Mouse (Mus musculus) thymus, postnatal 25 days (tissue): ENCODE measurements around the gene Gnai2.
A peak's percentile ranks its signal among the peaks of the same experiment; 100 is the strongest.
"Not testable (repeated sequence)": the region's sequence is repeated elsewhere in the genome, so short reads cannot be mapped to it uniquely, and the experiment has no call there.

ENCODE experiments used
- DNase-seq: peaks from one replicate; pipeline ENCODE4 v3.0.0; 2022

Gene Gnai2

GRCm38 (mm10) chr9:107583174-107583573 lies 52.0 kb downstream of the Gnai2 start:
- DNase-seq, result no peak

- DNase-seq, result no peak
Observed at GRCm38 (mm10) chr9:107582509-107583062, 52.6 kb downstream of the Gnai2 start.

GRCm38 (mm10) chr9:107581584-107581983 lies 53.6 kb downstream of the Gnai2 start:
- no peak for DNase-seq

GRCm38 (mm10) chr9:107580501-107581317 lies 54.5 kb downstream of the Gnai2 start, which contains the start of gene Hyal3:
TSS of gene Hyal3 (plus strand) at chr9:107580818.
- peak; percentile 87 for DNase-seq

- no peak for DNase-seq
Observed at GRCm38 (mm10) chr9:107579023-107579900, 55.9 kb downstream of the Gnai2 start.

- no peak for DNase-seq
Observed at GRCm38 (mm10) chr9:107578587-107578986, 56.6 kb downstream of the Gnai2 start, which contains the start of gene Naa80. TSS of gene Naa80 (plus strand) at chr9:107578887.

GRCm38 (mm10) chr9:107577871-107578270 lies 57.3 kb downstream of the Gnai2 start:
- DNase-seq, result no peak

GRCm38 (mm10) chr9:107576357-107577107 lies 58.6 kb downstream of the Gnai2 start, which contains the start of gene Hyal1:
TSS of gene Hyal1 (plus strand) at chr9:107576927.
- no peak for DNase-seq

- no peak for DNase-seq
Observed at GRCm38 (mm10) chr9:107575579-107576356, 59.4 kb downstream of the Gnai2 start.

GRCm38 (mm10) chr9:107573774-107574173 lies 61.4 kb downstream of the Gnai2 start:
- DNase-seq, result not testable (repeated sequence)

GRCm38 (mm10) chr9:107572327-107572662 lies 62.9 kb downstream of the Gnai2 start:
- DNase-seq, result no peak

- DNase-seq, result no peak
Observed at GRCm38 (mm10) chr9:107571534-107572326, 63.4 kb downstream of the Gnai2 start.

GRCm38 (mm10) chr9:107570845-107571244 lies 64.3 kb downstream of the Gnai2 start:
- DNase-seq, result no peak

- peak; percentile 10 for DNase-seq
Observed at GRCm38 (mm10) chr9:107570016-107570415, 65.2 kb downstream of the Gnai2 start.

GRCm38 (mm10) chr9:107569270-107569669 lies 65.9 kb downstream of the Gnai2 start:
- DNase-seq, result no peak

GRCm38 (mm10) chr9:107568331-107569261 lies 66.6 kb downstream of the Gnai2 start:
- peak; percentile 85 for DNase-seq

- DNase-seq, result peak; percentile 2
Observed at GRCm38 (mm10) chr9:107567702-107568319, 67.4 kb downstream of the Gnai2 start, which contains the start of gene Hyal2. TSS of gene Hyal2 (plus strand) at chr9:107567945.

GRCm38 (mm10) chr9:107566855-107567254 lies 68.3 kb downstream of the Gnai2 start:
- no peak for DNase-seq
